Mouse (Mus musculus) lung, adult 2 months (tissue): Measurements from ENCODE around the gene Ung.

Experiments
- CTCF ChIP-seq: fragments of 200-500 bp; IDR thresholded peaks from 2 replicates; pipeline ENCODE4 v1.5.1; 2011; ENCODE audit warnings: mild to moderate bottlenecking, low read length, control low read depth; ENCODE audit not compliant: insufficient read depth
- POLR2A ChIP-seq: fragments of 200-500 bp; IDR thresholded peaks from 2 replicates; pipeline ENCODE4 v1.6.1; 2011; ENCODE audit warnings: low read depth, mild to moderate bottlenecking, control low read depth, low read length, borderline replicate concordance; ENCODE audit errors: extremely low read depth

GRCm38 (mm10) chr5:114183493-114183892 lies 53.3 kb downstream of the Ung start:
- TF ChIP-seq POLR2A = no peak
- no peak for TF ChIP-seq CTCF
